Mouse (Mus musculus) forebrain, embryonic 12.5 days (tissue): ENCODE data around the gene 2410015M20Rik. TPM values are rescaled to one million over a fixed set of nuclear protein-coding genes. Genes with fewer than 3 reads are reported as not detected.

Source experiments
- ATAC-seq: fragments of 200-750 bp; cut with Nextera tagmentation; 2 replicates; pipeline ENCODE4 v1.8.0; 2017; ENCODE audit warnings: moderate TSS enrichment; ENCODE audit not compliant: low FRiP score
- H3K27ac ChIP-seq: fragments of 300-500 bp; sonication (generic); 2 replicates; pipeline ENCODE4 v1.5.1; 2016; ENCODE audit warnings: mild to moderate bottlenecking
- H3K27me3 ChIP-seq: fragments of 300-500 bp; sonication (generic); 2 replicates; pipeline ENCODE4 v1.6.1; 2016; ENCODE audit warnings: mild to moderate bottlenecking
- H3K36me3 ChIP-seq: fragments of 300-500 bp; sonication (generic); replicated peaks from 2 replicates; pipeline ENCODE4 v1.6.1; 2016; ENCODE audit warnings: mild to moderate bottlenecking
- H3K4me1 ChIP-seq: fragments of 300-500 bp; sonication (generic); 2 replicates; pipeline ENCODE4 v1.6.1; 2016
- H3K4me2 ChIP-seq: fragments of 300-500 bp; sonication (generic); 2 replicates; pipeline ENCODE4 v1.6.1; 2016; ENCODE audit warnings: mild to moderate bottlenecking, moderate library complexity
- H3K4me3 ChIP-seq: fragments of 300-500 bp; sonication (generic); replicated peaks from 2 replicates; pipeline ENCODE4 v1.5.1; 2016; ENCODE audit warnings: mild to moderate bottlenecking
- H3K9ac ChIP-seq: fragments of 300-500 bp; sonication (generic); 2 replicates; pipeline ENCODE4 v1.6.1; 2016; ENCODE audit warnings: mild to moderate bottlenecking
- H3K9me3 ChIP-seq: fragments of 300-500 bp; sonication (generic); 2 replicates; pipeline ENCODE4 v1.6.1; 2016
- WGBS: fragments of 180-500 bp; shearing (Covaris S2); methylation state at CpG from one replicate; pipeline ENCODE4 v1.1.7; 2016; 5-methylcytosine and 5-hydroxymethylcytosine counted together
- polyA plus RNA-seq: library from polyadenylated mRNA; unstranded; fragments of >200 nt; fragmentation: Nextera tagmentation; extraction: Ambion mirVana; gene quantifications from 2 replicates; pipeline ENCODE4 v1.2.1, GENCODE M21; 2016

2410015M20Rik gene
- polyA plus RNA-seq, 1 experiment from 2014 or later = 170 TPM

GRCm38 (mm10) chr17:56585171-56585821 is 24.3 kb downstream of the 2410015M20Rik start:
- Histone ChIP-seq H3K4me1 (peaks cover 57% of the 10 kb centered on the region), H3K36me3 (peaks cover 68% of the 10 kb centered on the region), H3K27me3 (no peaks in the 10 kb centered on the region), H3K9me3 (no peaks in the 10 kb centered on the region), H3K4me3 (peak overlapping the region; percentile 93), H3K27ac (peak overlapping the region; percentile 93), H3K9ac (peak overlapping the region; percentile 89), H3K4me2 (peak overlapping the region; percentile 72)
- under 1% methylated on average over 61 of the region's 61 CpGs for WGBS
- peak; percentile 23 for ATAC-seq

GRCm38 (mm10) chr17:56584257-56585130 is 25.1 kb downstream of the 2410015M20Rik start, which contains the start of the genes Safb2 and Safb:
Gene Safb2, minus strand, starts transcription at chr17:56584585.
Gene Safb, plus strand, starts transcription at chr17:56584825.
- peak within 1 kb of the TSS; percentile 95 for H3K27ac ChIP-seq

GRCm38 (mm10) chr17:56583611-56584256 is 25.8 kb downstream of the 2410015M20Rik start:
- WGBS = 5% methylated on average over 30 of the region's 33 CpGs
- Histone ChIP-seq H3K4me1 (peaks cover 53% of the 10 kb centered on the region), H3K9me3 (no peaks in the 10 kb centered on the region), H3K36me3 (peaks cover 67% of the 10 kb centered on the region), H3K27ac (peak overlapping the region; percentile 95), H3K9ac (peak overlapping the region; percentile 91), H3K4me3 (peak overlapping the region; percentile 93), H3K27me3 (no peaks in the 10 kb centered on the region), H3K4me2 (peak overlapping the region; percentile 97)
- ATAC-seq = no peak

More at GRCm38 (mm10) chr17:56584257-56585130, 25.1 kb downstream of the 2410015M20Rik start, which contains the start of the genes Safb2 and Safb:
- Histone ChIP-seq H3K9ac (peak within 1 kb of the TSS; percentile 91), H3K4me3 (peak within 1 kb of the TSS; percentile 93), H3K36me3 (peaks cover 68% of the 10 kb centered on the region), H3K4me1 (peaks cover 57% of the 10 kb centered on the region), H3K9me3 (no peaks in the 10 kb centered on the region), H3K4me2 (peak within 1 kb of the TSS; percentile 97), H3K27me3 (no peaks in the 10 kb centered on the region)
- peak; percentile 95 for ATAC-seq
- WGBS = under 1% methylated on average over 84 of the region's 101 CpGs

GRCm38 (mm10) chr17:56583071-56583470 is 26.5 kb downstream of the 2410015M20Rik start:
- Histone ChIP-seq H3K4me3 (peak overlapping the region; percentile 93), H3K27ac (peak overlapping the region; percentile 95; the same call in 1 of the 2 replicates), H3K27me3 (no peaks in the 10 kb centered on the region), H3K9me3 (no peaks in the 10 kb centered on the region), H3K9ac (peak overlapping the region; percentile 91), H3K4me1 (peaks cover 48% of the 10 kb centered on the region), H3K36me3 (peaks cover 67% of the 10 kb centered on the region), H3K4me2 (peak overlapping the region; percentile 97)
- ATAC-seq = no peak
- WGBS = 72% methylated on average over 1 of the region's 1 CpGs

GRCm38 (mm10) chr17:56572939-56573338 is 36.6 kb downstream of the 2410015M20Rik start:
- 96% methylated on average over 3 of the region's 3 CpGs for WGBS
- Histone ChIP-seq H3K9ac (no peak overlapping the region), H3K4me2 (no peak overlapping the region), H3K9me3 (no peaks in the 10 kb centered on the region), H3K36me3 (peaks cover 92% of the 10 kb centered on the region), H3K4me1 (0 out of 2 replicates have a peak, but pooled peaks cover 3% of the 10 kb centered on the region), H3K4me3 (no peak overlapping the region), H3K27me3 (no peaks in the 10 kb centered on the region), H3K27ac (no peak overlapping the region)
- ATAC-seq = no peak

GRCm38 (mm10) chr17:56572154-56572553 is 37.4 kb downstream of the 2410015M20Rik start:
- no peak overlapping the region for H3K4me2 ChIP-seq
- no peaks in the 10 kb centered on the region for H3K9me3 ChIP-seq
- H3K9ac ChIP-seq = no peak overlapping the region
- WGBS = 60% methylated on average over 1 of the region's 1 CpGs
- no peak for ATAC-seq
- no peaks in the 10 kb centered on the region for H3K27me3 ChIP-seq
- 0 out of 2 replicates have a peak, but pooled peaks cover 3% of the 10 kb centered on the region for H3K4me1 ChIP-seq
- H3K4me3 ChIP-seq = no peak overlapping the region
- peaks cover 92% of the 10 kb centered on the region for H3K36me3 ChIP-seq
- H3K27ac ChIP-seq = peak overlapping the region; percentile 38; the same call in 1 of the 2 replicates

- Histone ChIP-seq H3K4me1 (0 out of 2 replicates have a peak, but pooled peaks cover 3% of the 10 kb centered on the region), H3K9me3 (no peaks in the 10 kb centered on the region), H3K27me3 (no peaks in the 10 kb centered on the region), H3K27ac (no peak overlapping the region), H3K4me2 (no peak overlapping the region), H3K4me3 (no peak overlapping the region), H3K9ac (no peak overlapping the region), H3K36me3 (peaks cover 96% of the 10 kb centered on the region)
- 91% methylated on average over 4 of the region's 4 CpGs for WGBS
- ATAC-seq = no peak
These were observed 39.3 kb downstream of the 2410015M20Rik start for GRCm38 (mm10) chr17:56570287-56570686.

- H3K4me3 ChIP-seq = no peak overlapping the region
- no peak for ATAC-seq
- H3K27ac ChIP-seq = no peak overlapping the region
- 93% methylated on average over 4 of the region's 4 CpGs for WGBS
- H3K9ac ChIP-seq = no peak overlapping the region
- no peaks in the 10 kb centered on the region for H3K9me3 ChIP-seq
- H3K36me3 ChIP-seq = peaks cover 98% of the 10 kb centered on the region
- H3K4me1 ChIP-seq = 0 out of 2 replicates have a peak, but pooled peaks cover 1% of the 10 kb centered on the region
- no peaks in the 10 kb centered on the region for H3K27me3 ChIP-seq
- H3K4me2 ChIP-seq = no peak overlapping the region
These were observed 42.2 kb downstream of the 2410015M20Rik start for GRCm38 (mm10) chr17:56567370-56567769.

- no peak overlapping the region for H3K27ac ChIP-seq
- 94% methylated on average over 5 of the region's 5 CpGs for WGBS
- H3K4me3 ChIP-seq = no peak overlapping the region
- H3K36me3 ChIP-seq = peaks cover 98% of the 10 kb centered on the region
- ATAC-seq = no peak
- no peak overlapping the region for H3K9ac ChIP-seq
- no peaks in the 10 kb centered on the region for H3K9me3 ChIP-seq
- H3K4me1 ChIP-seq = no peaks in the 10 kb centered on the region
- H3K27me3 ChIP-seq = no peaks in the 10 kb centered on the region
- no peak overlapping the region for H3K4me2 ChIP-seq
These were observed 42.7 kb downstream of the 2410015M20Rik start for GRCm38 (mm10) chr17:56566918-56567317.

GRCm38 (mm10) chr17:56566293-56566692 is 43.3 kb downstream of the 2410015M20Rik start:
- 96% methylated on average over 29 of the region's 29 CpGs for WGBS
- Histone ChIP-seq H3K9ac (no peak overlapping the region), H3K27ac (no peak overlapping the region)

GRCm38 (mm10) chr17:56561866-56562265 is 47.7 kb downstream of the 2410015M20Rik start:
- peaks cover 62% of the 10 kb centered on the region for H3K36me3 ChIP-seq
- H3K27me3 ChIP-seq = no peaks in the 10 kb centered on the region
- ATAC-seq = no peak
- no peak overlapping the region for H3K9ac ChIP-seq
- H3K27ac ChIP-seq = no peak overlapping the region
- no peak overlapping the region for H3K4me2 ChIP-seq
- H3K4me1 ChIP-seq = no peaks in the 10 kb centered on the region
- no peak overlapping the region for H3K4me3 ChIP-seq
- no peaks in the 10 kb centered on the region for H3K9me3 ChIP-seq
- 95% methylated on average over 2 of the region's 2 CpGs for WGBS

More at GRCm38 (mm10) chr17:56566293-56566692, 43.3 kb downstream of the 2410015M20Rik start:
- no peak for ATAC-seq
- Histone ChIP-seq H3K4me3 (no peak overlapping the region), H3K4me1 (no peaks in the 10 kb centered on the region), H3K36me3 (peaks cover 98% of the 10 kb centered on the region), H3K4me2 (no peak overlapping the region), H3K9me3 (no peaks in the 10 kb centered on the region), H3K27me3 (no peaks in the 10 kb centered on the region)

- Histone ChIP-seq H3K27me3 (no peaks in the 10 kb centered on the region), H3K4me1 (no peaks in the 10 kb centered on the region), H3K36me3 (peaks cover 45% of the 10 kb centered on the region), H3K4me3 (no peak overlapping the region), H3K4me2 (no peak overlapping the region), H3K9me3 (no peaks in the 10 kb centered on the region), H3K9ac (no peak overlapping the region), H3K27ac (no peak overlapping the region)
- WGBS = 86% methylated on average over 1 of the region's 1 CpGs
- no peak for ATAC-seq
These were observed 49.4 kb downstream of the 2410015M20Rik start for GRCm38 (mm10) chr17:56560131-56560530.
